Mouse (Mus musculus): Measurements from ENCODE around the gene Gfi1b.

Gfi1b gene

GRCm38 (mm10) chr2:28621664-28622171, at the start of gene Gfi1b:
TSS of gene Gfi1b (minus strand) at chr2:28621982.
- DNase-seq, result peak in 1 of 2 experiments; percentile 19

- no peak for DNase-seq
Measured at GRCm38 (mm10) chr2:28671438-28671837, 49.7 kb upstream of the Gfi1b start.

DNA sequence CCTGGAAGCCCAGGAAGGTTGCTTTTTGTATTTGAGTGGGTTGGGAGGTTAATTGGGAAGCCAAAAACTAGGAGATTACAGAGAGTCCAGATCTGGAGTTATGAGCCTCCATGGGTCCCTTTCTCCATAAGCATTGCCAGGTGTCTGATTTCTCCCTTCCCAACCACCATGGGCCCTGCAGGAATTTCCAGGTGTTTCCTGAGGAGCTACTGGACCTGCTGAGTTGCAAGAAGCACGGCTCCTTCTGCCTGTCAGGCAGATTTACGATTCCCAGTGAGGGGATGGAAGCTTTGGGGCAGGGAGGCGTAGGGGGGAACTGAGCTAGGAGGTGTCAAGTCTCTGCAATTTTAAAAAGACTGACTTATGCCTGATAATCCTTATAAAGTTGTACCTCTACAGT, 44.0 kb upstream of the Gfi1b start:
- no peak for DNase-seq

- no peak for DNase-seq
Measured at GRCm38 (mm10) chr2:28662891-28663290, 41.1 kb upstream of the Gfi1b start.

- DNase-seq, result peak; percentile 39 to 53
Measured at GRCm38 (mm10) chr2:28656216-28656615, 34.4 kb upstream of the Gfi1b start.

GRCm38 (mm10) chr2:28654295-28654694, 32.5 kb upstream of the Gfi1b start:
- DNase-seq, result no peak

- DNase-seq, result no peak
Measured at GRCm38 (mm10) chr2:28653351-28653750, 31.6 kb upstream of the Gfi1b start.

GRCm38 (mm10) chr2:28650526-28650925, 28.7 kb upstream of the Gfi1b start:
- no peak for DNase-seq

- DNase-seq, result no peak
Measured at GRCm38 (mm10) chr2:28643081-28643480, 21.3 kb upstream of the Gfi1b start.

- no peak for DNase-seq
Measured at GRCm38 (mm10) chr2:28641435-28641941, 19.7 kb upstream of the Gfi1b start.

GRCm38 (mm10) chr2:28640461-28641424, 19.0 kb upstream of the Gfi1b start, which contains the start of gene Tsc1:
TSS of gene Tsc1 (plus strand) at chr2:28641228.
- peak; percentile 94 to 96 for DNase-seq

- peak in 1 of 2 experiments; percentile 22 for DNase-seq
Measured at GRCm38 (mm10) chr2:28639794-28640193, 18.0 kb upstream of the Gfi1b start.

GRCm38 (mm10) chr2:28638886-28639285, 17.1 kb upstream of the Gfi1b start:
- peak; percentile 40 to 57 for DNase-seq

- peak; percentile 42 to 65 for DNase-seq
Measured at GRCm38 (mm10) chr2:28638352-28638751, 16.6 kb upstream of the Gfi1b start.

- no peak for DNase-seq
Measured at GRCm38 (mm10) chr2:28637106-28637845, 15.5 kb upstream of the Gfi1b start.

- DNase-seq, result no peak
Measured at GRCm38 (mm10) chr2:28635199-28635598, 13.4 kb upstream of the Gfi1b start.

GRCm38 (mm10) chr2:28633136-28633535, 11.4 kb upstream of the Gfi1b start:
- no peak for DNase-seq

DNA sequence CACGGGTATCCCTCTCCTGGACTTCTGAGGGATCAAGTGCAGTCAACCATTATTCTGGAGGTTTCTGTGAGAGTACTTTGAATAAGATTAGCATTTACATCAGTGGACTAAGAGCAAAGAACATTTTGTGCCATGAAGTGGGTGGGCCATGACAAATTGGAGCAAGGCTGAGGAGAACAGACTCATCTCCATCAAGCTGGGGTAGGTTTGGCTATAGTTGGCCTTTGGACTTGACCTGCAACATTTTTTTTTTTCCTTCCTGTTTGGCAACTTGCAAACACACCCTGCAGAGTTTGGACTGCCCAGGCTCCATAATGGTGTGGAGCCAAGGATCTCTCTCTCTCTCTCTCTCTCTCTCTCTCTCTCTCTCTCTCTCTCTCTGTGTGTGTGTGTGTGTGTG, 10.8 kb upstream of the Gfi1b start:
- DNase-seq, result no peak

DNA sequence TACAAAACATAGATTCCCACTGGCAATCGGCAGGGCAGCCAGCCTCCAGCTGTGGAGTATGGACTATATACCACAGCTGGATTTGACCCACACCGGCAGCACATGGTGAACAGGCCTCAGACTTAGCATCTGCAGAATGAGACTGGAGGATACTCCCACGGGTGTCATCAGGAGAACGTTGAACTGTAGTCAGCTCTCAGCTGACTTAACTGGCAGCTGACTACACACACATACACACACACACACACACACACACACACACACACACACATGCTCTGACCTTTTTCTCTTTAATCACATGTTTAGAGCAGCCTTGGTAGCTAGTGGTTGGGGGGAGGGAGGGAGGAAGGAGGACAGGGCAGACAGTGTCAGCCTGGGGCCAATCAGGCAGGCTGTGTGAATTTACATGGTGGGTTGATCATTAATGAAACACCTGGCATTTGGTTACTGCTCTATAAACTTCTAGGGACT, 8.2 kb upstream of the Gfi1b start:
- DNase-seq, result no peak

DNA sequence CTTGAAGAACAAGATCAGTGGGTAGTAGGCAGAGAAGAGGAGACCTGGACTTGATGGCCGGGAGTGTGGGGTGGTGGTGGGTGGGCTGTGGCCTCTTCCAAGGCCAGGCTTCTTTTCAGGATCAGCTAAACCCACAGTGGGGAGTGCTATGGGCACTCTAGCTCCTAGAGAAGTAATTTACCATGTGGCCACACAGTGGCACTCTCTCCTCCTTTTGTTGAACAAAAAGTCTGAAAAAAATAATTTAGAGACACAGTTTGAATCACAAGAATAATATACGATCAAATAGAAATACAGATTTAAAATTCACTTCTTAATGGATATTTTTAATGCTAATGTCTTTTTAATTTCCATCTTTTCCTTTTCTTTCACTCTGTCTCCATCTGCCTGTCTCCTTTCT, 6.3 kb upstream of the Gfi1b start:
- DNase-seq, result no peak

- DNase-seq, result no peak
Measured at GRCm38 (mm10) chr2:28626038-28626437, 4.3 kb upstream of the Gfi1b start.

DNA sequence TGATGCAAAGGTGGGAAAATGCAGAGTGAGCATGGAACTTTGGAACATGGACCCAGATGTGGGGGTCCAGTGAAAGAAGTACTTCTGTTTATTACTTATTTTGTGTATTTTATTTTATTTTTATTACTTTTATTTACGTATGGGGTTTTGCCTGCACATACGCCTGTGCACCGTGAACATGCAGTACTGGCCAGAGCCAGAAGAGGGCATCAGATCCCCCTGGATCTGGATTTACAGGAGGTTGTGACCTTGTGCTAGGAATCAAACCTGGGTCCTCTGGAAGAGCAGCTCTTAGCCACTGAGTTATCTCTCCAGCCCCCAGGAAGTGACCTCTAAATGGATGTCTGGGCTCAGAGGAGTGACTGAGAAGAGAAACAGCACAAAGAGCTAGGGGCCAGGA, 3.1 kb upstream of the Gfi1b start:
- DNase-seq, result no peak

- peak; percentile 24 to 29 for DNase-seq
Measured at GRCm38 (mm10) chr2:28622521-28623124, 841 bp upstream of the Gfi1b start.

All from lung, adult 18-20 months (tissue).